Mouse (Mus musculus) intestine, embryonic 16.5 days (tissue): Measurements from ENCODE around the gene Eif2s3x. TPM values are rescaled to one million over a fixed set of nuclear protein-coding genes. Genes with fewer than 3 reads are reported as not detected.
A peak's percentile ranks its signal among the peaks of the same experiment; 100 is the strongest.
"Not testable (repeated sequence)": the region's sequence is repeated elsewhere in the genome, so short reads cannot be mapped to it uniquely, and the experiment has no call there.

Experiments
- ATAC-seq: fragments of 200-750 bp; cut with Nextera tagmentation; 2 replicates; pipeline ENCODE4 v1.8.0; 2017; ENCODE audit warnings: moderate TSS enrichment, moderate library complexity
- H3K27ac ChIP-seq: fragments of 300-500 bp; sonication (generic); 2 replicates; pipeline ENCODE4 v1.5.1; 2014; ENCODE audit warnings: mild to moderate bottlenecking, low read length
- H3K27me3 ChIP-seq: fragments of 300-500 bp; sonication (generic); replicated peaks from 2 replicates; pipeline ENCODE4 v1.6.1; 2014; ENCODE audit warnings: low read length, control low read depth, mixed read lengths; ENCODE audit not compliant: control insufficient read depth, insufficient read depth
- H3K36me3 ChIP-seq: fragments of 300-500 bp; sonication (generic); 2 replicates; pipeline ENCODE4 v1.6.1; 2014; ENCODE audit warnings: low read length, control low read depth; ENCODE audit not compliant: control insufficient read depth, insufficient read depth
- H3K4me1 ChIP-seq: fragments of 300-500 bp; sonication (generic); 2 replicates; pipeline ENCODE4 v1.6.1; 2014; ENCODE audit warnings: low read length, control low read depth, mixed read lengths; ENCODE audit not compliant: control insufficient read depth, insufficient read depth
- H3K4me2 ChIP-seq: fragments of 300-500 bp; sonication (generic); 2 replicates; pipeline ENCODE4 v1.6.1; 2014; ENCODE audit warnings: low read depth, low read length, control low read depth
- H3K4me3 ChIP-seq: fragments of 300-500 bp; sonication (generic); 2 replicates; pipeline ENCODE4 v1.5.1; 2014; ENCODE audit warnings: mild to moderate bottlenecking, low read length
- H3K9ac ChIP-seq: fragments of 300-500 bp; sonication (generic); 2 replicates; pipeline ENCODE4 v1.6.1; 2014; ENCODE audit warnings: low read depth, low read length
- H3K9me3 ChIP-seq: fragments of 300-500 bp; sonication (generic); 2 replicates; pipeline ENCODE4 v1.6.1; 2016; ENCODE audit warnings: low read length, control low read depth; ENCODE audit not compliant: control insufficient read depth
- WGBS: fragments of 180-500 bp; shearing (Covaris S2); extraction: QIAGEN DNeasy Blood & Tissue Kit; methylation state at CpG from one replicate; pipeline ENCODE4 v1.1.7; 2014; 5-methylcytosine and 5-hydroxymethylcytosine counted together
- polyA plus RNA-seq: library from polyadenylated mRNA; unstranded; fragments of >200 nt; fragmentation: Nextera tagmentation; extraction: Ambion mirVana; gene quantifications from 2 replicates; pipeline ENCODE4 v1.2.1, GENCODE M21; 2015

The Eif2s3x gene
- polyA plus RNA-seq, 1 experiment from 2014 or later: 63.0 TPM

DNA sequence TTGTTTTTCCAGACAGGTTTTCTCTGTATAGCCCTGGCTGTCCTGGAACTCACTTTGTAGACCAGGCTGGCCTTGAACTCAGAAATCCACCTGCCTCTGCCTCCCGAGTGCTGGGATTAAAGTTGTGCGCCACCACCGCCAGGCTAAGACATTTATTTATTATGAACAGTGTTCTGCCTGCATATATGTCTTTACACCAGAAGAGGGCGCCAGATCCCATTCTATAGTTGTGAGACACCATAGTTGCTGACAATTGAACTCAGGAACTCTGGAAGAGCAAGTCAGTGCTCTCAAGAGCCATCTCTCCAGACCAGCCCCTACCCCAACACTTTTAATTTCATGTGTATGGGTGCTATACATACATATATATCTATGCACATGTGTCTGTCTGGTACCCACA lies 18.8 kb downstream of the Eif2s3x start:
- not testable (repeated sequence) for H3K27me3 ChIP-seq, H3K36me3 ChIP-seq, H3K9ac ChIP-seq, H3K4me3 ChIP-seq, H3K4me2 ChIP-seq, H3K9me3 ChIP-seq, ATAC-seq, H3K27ac ChIP-seq, H3K4me1 ChIP-seq
- WGBS: 63% methylated on average over 4 of the region's 4 CpGs

DNA sequence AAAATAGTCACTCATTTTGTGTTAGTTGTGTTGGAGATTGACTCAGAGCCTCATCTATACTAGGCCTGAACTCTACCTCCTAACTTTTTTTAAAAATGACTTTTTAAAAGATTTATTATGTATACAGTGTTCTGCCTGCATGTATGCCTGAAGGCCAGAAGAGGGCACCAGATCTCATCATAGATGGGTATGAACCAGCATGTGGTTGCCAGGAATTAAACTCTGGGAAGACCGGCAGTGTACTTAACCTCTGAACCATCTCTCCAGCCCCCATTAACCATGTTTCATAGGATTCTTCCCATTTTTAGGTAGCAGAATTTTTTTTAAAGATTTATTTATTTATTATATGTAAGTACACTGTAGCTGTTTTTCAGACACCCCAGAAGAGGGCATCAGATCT lies 27.5 kb downstream of the Eif2s3x start:
- 62% methylated on average over 1 of the region's 1 CpGs for WGBS
- Histone ChIP-seq H3K4me1 (no peaks in the 10 kb centered on the region), H3K27me3 (no peaks in the 10 kb centered on the region), H3K4me3 (no peak overlapping the region), H3K27ac (no peak overlapping the region), H3K36me3 (no peaks in the 10 kb centered on the region), H3K4me2 (no peak overlapping the region), H3K9ac (no peak overlapping the region), H3K9me3 (no peaks in the 10 kb centered on the region)
- ATAC-seq: no peak; the same call in 1 of the 2 replicates

GRCm38 (mm10) chrX:94183814-94184213 lies 28.8 kb downstream of the Eif2s3x start:
- Histone ChIP-seq H3K9ac (no peak overlapping the region), H3K4me1 (no peaks in the 10 kb centered on the region), H3K9me3 (no peaks in the 10 kb centered on the region), H3K4me2 (no peak overlapping the region), H3K4me3 (no peak overlapping the region), H3K27ac (no peak overlapping the region), H3K27me3 (no peaks in the 10 kb centered on the region), H3K36me3 (no peaks in the 10 kb centered on the region)
- 33% methylated on average over 1 of the region's 3 CpGs for WGBS
- ATAC-seq: no peak

- H3K9ac ChIP-seq: peak overlapping the region; percentile 74
- H3K4me1 ChIP-seq: no peaks in the 10 kb centered on the region
- ATAC-seq: peak; percentile 99
- no peaks in the 10 kb centered on the region for H3K36me3 ChIP-seq
- WGBS: 0% methylated on average over 54 of the region's 55 CpGs
- peak overlapping the region; percentile 61 for H3K4me3 ChIP-seq
- no peaks in the 10 kb centered on the region; the same call in 1 of the 2 replicates for H3K27me3 ChIP-seq
- peak overlapping the region; percentile 99 for H3K27ac ChIP-seq
- H3K4me2 ChIP-seq: peak overlapping the region; percentile 54
- H3K9me3 ChIP-seq: no peaks in the 10 kb centered on the region
Measured at GRCm38 (mm10) chrX:94177715-94178340, 34.8 kb downstream of the Eif2s3x start.

DNA sequence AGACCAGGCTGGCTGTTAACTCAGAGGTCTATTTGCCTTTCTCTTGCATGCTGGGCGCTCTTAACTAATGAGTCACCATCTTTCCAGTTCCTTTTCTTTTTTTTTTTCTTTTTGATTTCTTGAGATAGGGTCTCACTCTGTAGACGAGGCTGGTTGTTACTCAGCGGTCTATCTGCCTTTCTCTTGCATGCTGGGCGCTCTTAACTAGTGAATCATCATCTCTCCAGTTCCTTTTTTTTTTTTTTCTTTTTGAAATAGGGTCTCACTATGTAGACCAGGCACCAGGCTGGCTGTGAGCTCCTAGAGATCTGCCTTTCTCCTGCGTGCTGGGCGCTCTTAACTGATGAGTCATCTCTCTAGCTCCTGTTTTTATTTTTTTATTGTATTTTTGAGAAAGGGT lies 43.3 kb downstream of the Eif2s3x start:
- ATAC-seq: no peak
- Histone ChIP-seq H3K9ac (no peak overlapping the region), H3K36me3 (no peaks in the 10 kb centered on the region), H3K9me3 (no peaks in the 10 kb centered on the region), H3K4me3 (no peak overlapping the region), H3K4me1 (no peaks in the 10 kb centered on the region), H3K27me3 (peaks cover 4% of the 10 kb centered on the region; the same call in 1 of the 2 replicates), H3K4me2 (no peak overlapping the region), H3K27ac (no peak overlapping the region)
- WGBS: 80% methylated on average over 6 of the region's 6 CpGs

DNA sequence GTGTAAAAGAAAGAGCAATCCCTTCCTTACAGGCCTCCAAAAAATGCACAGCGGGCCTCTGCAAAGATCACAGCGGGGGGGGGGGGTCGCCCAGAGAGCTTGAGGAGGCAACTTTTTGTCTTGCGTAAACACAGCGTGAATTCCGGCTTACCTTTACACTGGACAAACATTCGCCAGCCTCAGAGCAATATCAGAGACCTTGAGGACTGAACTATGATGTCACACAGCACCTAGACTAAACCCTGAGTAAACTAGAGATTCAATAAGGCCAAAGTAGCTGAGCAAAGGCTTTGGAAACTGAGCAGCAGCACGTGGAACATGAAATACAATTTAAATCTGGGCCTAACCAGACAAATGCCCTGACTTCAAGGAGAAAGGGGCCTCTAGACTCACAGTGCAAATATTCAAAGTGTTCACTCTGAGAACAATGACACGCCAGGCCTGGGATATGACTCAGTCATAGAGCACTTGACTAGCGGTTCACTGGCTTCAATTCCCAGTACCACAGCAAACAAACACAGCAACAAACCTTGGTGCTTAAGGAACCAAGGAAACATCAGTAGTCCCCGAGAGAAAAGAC lies 60.3 kb downstream of the Eif2s3x start:
- no peaks in the 10 kb centered on the region for H3K4me1 ChIP-seq
- 0 out of 2 replicates have a peak, but pooled peaks cover 3% of the 10 kb centered on the region for H3K27me3 ChIP-seq
- ATAC-seq: peak; percentile 59; the same call in 1 of the 2 replicates
- H3K4me2 ChIP-seq: no peak overlapping the region
- H3K9ac ChIP-seq: no peak overlapping the region
- no peak overlapping the region for H3K4me3 ChIP-seq
- no peak overlapping the region for H3K27ac ChIP-seq
- no peaks in the 10 kb centered on the region for H3K9me3 ChIP-seq
- 31% methylated on average over 11 of the region's 11 CpGs for WGBS
- no peaks in the 10 kb centered on the region for H3K36me3 ChIP-seq

- H3K9ac ChIP-seq: no peak overlapping the region
- no peak overlapping the region for H3K4me2 ChIP-seq
- H3K27me3 ChIP-seq: 0 out of 2 replicates have a peak, but pooled peaks cover 9% of the 10 kb centered on the region
- H3K4me1 ChIP-seq: no peaks in the 10 kb centered on the region
- H3K36me3 ChIP-seq: no peaks in the 10 kb centered on the region
- H3K4me3 ChIP-seq: no peak overlapping the region
- WGBS: 73% methylated on average over 19 of the region's 19 CpGs
- H3K9me3 ChIP-seq: no peaks in the 10 kb centered on the region
- no peak overlapping the region for H3K27ac ChIP-seq
- no peak for ATAC-seq
Measured at GRCm38 (mm10) chrX:94150471-94150870, 62.2 kb downstream of the Eif2s3x start.

DNA sequence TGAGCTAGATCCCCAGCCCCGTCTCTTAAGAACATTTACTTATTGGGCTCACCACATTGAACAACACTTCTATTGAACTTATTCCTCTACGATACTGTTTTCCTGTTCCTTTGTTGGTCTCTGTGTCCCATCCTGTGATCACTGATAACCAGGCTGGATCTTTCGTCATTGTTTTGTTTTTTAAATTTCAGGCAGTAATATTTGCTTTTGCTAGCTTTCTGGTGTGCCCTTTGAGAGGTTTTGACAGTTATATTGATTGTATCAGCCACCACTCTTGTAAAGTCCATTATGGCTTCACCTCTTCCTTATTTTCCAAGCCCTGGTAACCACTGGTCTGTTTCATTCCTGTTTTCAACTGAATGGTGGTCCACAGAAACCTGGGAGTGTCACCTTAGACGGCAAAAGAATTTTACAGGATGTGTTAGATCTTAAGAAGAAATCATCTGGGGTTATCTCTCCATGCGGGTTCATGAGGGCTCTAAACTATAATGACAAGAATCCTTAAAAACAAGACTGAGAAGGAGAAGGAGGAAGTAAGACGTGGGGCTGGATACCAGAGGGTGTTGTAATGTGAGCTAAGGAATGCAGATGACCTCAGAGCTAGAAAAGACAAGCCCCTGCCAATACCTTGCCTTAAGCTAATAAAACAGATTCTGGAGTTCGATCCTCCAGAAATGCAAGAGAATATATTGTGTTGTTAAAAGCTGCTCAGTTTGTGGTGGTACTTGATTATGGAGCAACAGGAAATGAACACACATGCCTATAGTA lies 70.5 kb downstream of the Eif2s3x start:
- no peak overlapping the region for H3K4me3 ChIP-seq
- 57% methylated on average over 7 of the region's 7 CpGs for WGBS
- no peaks in the 10 kb centered on the region for H3K36me3 ChIP-seq
- ATAC-seq: no peak
- no peak overlapping the region for H3K9ac ChIP-seq
- H3K27ac ChIP-seq: no peak overlapping the region
- H3K4me2 ChIP-seq: no peak overlapping the region
- peaks cover 7% of the 10 kb centered on the region; the same call in 1 of the 2 replicates for H3K27me3 ChIP-seq
- H3K4me1 ChIP-seq: no peaks in the 10 kb centered on the region
- no peaks in the 10 kb centered on the region for H3K9me3 ChIP-seq

DNA sequence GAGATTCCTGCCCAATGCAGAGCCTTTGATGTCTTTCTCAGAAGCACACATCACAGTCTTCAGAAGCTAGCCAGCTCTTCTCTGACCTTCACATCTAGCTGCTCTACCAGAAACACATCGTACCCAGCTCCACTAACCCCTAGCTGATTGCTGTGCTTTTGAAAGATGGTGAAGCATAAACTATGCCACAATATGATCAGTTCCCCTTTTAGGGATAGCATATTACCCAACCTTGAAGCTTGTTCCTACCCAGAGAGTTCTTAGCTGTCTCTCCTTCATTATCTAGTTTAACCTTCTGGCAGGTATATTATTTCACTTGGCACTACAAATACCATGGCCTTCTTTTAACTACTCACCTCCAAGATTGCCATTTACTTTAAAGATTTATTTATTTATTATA lies 72.6 kb downstream of the Eif2s3x start:
- Histone ChIP-seq H3K9me3 (no peaks in the 10 kb centered on the region), H3K36me3 (no peaks in the 10 kb centered on the region), H3K27ac (no peak overlapping the region), H3K4me2 (no peak overlapping the region), H3K27me3 (no peaks in the 10 kb centered on the region; the same call in 1 of the 2 replicates), H3K9ac (no peak overlapping the region), H3K4me3 (no peak overlapping the region), H3K4me1 (no peaks in the 10 kb centered on the region)
- ATAC-seq: no peak
- 83% methylated on average over 1 of the region's 1 CpGs for WGBS
